Mouse (Mus musculus): ENCODE data around the gene 9330182O14Rik. TPM values are rescaled to one million over a fixed set of nuclear protein-coding genes. Genes with fewer than 3 reads are reported as not detected.

9330182O14Rik gene
- polyA plus RNA-seq, 1 experiment: not detected

DNA sequence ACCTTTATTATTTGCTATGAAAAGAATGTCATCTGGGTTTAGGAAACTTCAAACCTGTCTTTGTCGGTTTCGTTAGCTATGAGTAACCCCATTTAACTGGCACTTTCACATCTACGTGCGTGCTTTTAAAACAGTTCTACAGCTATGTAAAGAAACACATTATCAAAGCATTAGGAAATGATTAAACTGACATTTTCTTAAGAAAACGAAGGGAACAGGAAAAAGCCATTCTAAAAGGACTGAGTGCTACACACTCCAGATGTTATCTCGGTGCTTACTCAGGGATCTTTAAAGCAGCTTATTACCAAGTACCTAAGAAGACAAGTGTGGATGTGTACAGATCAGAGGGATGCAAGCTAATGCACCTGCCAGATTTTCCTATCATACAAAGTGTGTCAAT, 52.9 kb downstream of the 9330182O14Rik start:
- Histone ChIP-seq H3K4me1 (replicated peaks; ENCODE audit: control insufficient read depth, insufficient read depth, low read length) (no peaks in the 10 kb centered on the region), H3K36me3 (ENCODE audit: control insufficient read depth, insufficient read depth, low read length) (no peaks in the 10 kb centered on the region), H3K27ac (ENCODE audit: control insufficient read depth, insufficient read depth, low read length) (no peak overlapping the region), H3K27me3 (ENCODE audit: control insufficient read depth, insufficient read depth, low read length) (no peaks in the 10 kb centered on the region), H3K4me3 (ENCODE audit: control insufficient read depth, insufficient read depth, low read length) (no peak overlapping the region)
- WGBS: 73% methylated on average over 6 of the region's 6 CpGs
- no peak for TF ChIP-seq CTCF (IDR thresholded peaks at IDR 0.05; ENCODE audit: borderline replicate concordance, control insufficient read depth, extremely low read depth, insufficient read depth, low read length, poor library complexity)
- no peak for TF ChIP-seq POLR2A (IDR thresholded peaks at IDR 0.05; ENCODE audit: control insufficient read depth, extremely low read depth, insufficient read depth, low read length, poor library complexity)
- no peak for DNase-seq
